Mouse (Mus musculus) liver, postnatal 0 days (tissue): ENCODE measurements at regions not wholly inside any gene's neighbourhood (a gene's known extent, or its start where the extent isn't known, plus 50 kb on each side); places are given as distances from the start of the nearest gene placed in this dataset.

Experiments used
- CTCF ChIP-seq: sonication (generic); IDR thresholded peaks from 2 replicates; pipeline ENCODE4 v1.5.1; 2016; ENCODE audit warnings: antibody characterized with exemption, low read depth
- EP300 ChIP-seq: IDR thresholded peaks from 2 replicates; pipeline ENCODE4 v1.6.1; 2016; ENCODE audit warnings: antibody characterized with exemption, low read depth, mild to moderate bottlenecking

DNA sequence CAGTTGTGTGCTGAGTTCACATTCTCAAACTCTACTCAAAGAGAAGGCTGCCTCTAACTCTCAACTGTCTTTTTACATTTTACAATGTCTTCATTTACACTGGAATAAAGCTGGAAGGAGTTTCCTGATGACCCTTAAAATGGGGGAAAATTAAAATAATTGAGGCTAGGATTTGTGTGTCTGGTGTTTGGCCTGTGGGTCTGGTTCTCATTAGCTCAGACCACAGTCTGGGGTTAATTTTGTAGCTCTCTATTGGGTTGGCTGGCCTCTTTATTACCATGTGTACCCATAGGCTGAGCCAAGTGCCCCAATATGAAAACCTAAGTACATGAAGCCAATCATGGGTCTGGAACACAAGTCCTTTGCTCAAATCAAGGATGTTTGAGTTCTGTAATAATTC lies 128.0 kb upstream of the Sox11 start:
- TF ChIP-seq CTCF (no peak), EP300 (no peak)
